Mouse (Mus musculus): ENCODE measurements around the gene Mpz.

Gene Mpz

DNA sequence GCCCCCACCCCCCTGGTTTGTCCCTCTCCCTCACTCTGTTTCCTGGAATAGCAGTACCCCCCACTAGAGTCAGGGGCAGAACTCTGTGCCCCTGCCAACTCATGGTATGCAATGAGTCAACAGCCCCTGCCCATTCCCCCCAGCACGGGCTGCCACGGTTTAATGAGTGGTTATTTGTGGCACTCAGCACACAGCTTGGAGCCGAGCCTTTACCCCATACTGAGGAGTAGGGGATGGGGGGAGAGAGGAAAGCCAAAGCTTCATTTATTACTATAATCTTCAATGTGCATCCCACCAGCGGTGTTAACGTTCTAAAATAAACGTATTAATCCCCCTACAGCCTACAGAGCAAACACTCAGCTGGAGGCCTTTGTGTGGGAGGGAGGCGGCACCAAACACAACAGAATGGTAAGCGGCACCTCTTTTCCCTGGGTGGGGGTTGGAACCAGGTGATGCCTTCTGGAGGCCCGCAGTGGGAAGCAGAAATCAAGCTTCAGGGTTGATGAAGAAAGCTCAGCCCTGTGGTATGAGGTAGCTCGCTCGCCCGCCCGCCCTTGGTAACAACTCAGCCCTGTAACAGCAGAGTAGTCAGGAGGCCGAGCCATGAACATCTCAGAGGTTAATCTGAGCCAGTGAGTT is 39.1 kb downstream of the Mpz start:
- no peak for DNase-seq

DNA sequence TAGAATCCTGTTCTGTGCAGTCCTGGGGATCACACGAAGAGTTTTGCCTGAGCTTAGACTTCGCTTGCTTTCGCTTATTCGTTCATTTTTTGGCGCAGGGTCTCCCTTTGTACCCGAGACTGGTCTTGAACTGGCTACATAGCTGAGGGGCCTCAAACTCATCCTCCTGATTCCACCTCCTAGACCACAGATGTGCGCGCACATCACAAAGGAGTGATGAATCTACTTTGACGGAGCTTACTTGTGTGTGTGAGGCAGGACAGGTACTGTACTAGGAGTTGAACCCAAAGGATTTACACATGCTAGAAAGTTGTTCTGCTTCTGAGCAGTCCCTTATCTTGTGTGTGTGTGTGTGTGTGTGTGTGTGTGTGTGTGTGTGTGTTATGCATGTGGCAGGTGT is 40.3 kb downstream of the Mpz start:
- DNase-seq, result no peak

DNA sequence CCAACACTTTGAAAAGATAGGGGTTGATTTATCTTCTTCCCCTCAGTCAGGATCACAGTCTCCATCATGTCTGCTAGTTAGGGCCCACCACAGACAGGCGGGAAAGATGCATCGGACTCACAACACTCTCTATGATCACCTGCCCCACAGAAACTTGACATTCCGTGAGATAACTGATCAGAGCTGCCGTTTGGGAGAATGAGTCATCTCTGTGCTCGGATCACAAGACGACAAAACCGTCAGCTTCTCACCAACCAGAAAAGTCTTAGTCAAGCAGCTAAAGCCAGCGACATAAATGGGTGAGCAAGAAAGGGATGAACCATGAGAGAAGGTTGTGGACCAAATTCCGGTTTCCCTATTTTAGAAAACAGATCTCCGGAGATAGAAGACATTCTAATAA is 41.8 kb downstream of the Mpz start:
- no peak for DNase-seq

DNA sequence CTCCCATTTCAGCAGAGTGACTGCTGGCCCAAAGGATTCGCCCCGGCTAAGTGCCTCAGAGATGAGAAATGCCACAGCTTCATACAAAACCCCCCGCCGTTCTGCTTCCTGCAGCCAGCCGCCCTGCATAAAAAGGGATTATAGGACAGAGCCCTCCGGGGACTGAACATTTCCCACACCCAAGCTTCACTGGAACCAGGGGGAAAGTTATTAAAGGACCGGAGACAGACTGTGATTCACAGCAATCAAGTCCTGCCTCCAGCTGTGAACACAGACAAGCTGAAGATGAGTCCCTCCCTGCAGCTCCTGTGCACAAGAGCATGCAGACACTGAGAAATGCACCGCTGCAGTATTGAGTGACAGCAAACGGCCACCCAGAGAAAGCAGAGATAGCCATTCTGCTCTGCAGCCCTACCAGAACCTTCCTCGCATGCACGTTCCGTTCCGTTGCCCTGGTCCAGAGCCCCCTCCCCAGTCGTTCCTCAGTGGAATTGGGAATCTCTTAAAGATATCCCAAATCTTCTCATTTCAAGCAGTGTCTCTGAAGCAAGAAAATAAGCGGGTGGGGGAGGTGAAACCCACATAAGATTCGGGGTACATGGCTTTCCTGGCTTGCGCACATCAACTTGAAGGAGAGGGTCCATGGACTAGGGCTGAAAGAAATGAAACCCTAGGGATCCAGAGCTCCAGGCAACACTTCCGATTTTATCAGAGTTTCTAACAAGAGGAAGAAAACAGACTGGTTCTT is 42.8 kb downstream of the Mpz start:
- no peak for DNase-seq

DNA sequence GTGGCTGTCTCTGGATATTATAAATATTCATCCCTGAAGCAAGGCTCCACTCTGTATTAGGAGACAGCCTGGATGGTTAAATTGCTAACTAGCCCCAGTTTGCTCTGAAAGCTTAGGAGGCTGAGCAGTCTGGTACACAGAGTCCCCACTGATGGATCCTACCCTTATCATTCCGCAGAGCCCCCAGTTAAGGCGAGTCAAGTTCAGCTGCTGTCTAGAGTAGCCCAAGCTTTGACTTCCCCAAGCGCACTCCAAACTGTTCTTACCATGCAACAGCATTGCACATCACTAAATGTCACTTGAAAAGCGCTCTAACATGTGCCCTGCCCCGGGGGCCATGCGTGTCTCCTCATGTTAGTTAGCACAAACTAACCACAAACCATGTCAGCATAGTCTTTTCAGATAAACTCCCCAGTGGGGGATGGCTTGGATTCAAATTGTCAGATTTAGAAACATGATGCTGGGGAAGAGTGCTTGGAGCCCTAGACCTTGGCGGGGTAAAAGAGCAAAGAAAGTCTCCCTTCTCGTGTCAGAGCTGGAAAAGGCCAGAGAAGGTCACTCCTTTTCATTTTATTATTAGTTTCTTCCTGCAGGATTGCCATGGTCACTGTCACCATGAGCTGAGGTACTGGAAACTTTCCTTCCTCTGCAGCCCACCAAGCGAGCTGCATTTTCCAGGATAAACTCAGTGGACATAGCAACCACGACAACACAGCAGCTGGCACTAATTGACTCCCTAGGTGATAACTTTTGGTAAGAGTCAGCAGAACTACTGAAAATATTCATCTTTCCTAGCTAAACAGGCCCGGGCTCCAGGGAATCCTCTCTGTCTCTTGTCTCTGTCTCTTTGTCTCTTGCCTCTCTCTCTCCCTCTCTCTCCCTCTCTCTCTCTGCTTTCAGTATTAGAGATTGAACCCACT is 43.7 kb downstream of the Mpz start:
- DNase-seq, result no peak

DNA sequence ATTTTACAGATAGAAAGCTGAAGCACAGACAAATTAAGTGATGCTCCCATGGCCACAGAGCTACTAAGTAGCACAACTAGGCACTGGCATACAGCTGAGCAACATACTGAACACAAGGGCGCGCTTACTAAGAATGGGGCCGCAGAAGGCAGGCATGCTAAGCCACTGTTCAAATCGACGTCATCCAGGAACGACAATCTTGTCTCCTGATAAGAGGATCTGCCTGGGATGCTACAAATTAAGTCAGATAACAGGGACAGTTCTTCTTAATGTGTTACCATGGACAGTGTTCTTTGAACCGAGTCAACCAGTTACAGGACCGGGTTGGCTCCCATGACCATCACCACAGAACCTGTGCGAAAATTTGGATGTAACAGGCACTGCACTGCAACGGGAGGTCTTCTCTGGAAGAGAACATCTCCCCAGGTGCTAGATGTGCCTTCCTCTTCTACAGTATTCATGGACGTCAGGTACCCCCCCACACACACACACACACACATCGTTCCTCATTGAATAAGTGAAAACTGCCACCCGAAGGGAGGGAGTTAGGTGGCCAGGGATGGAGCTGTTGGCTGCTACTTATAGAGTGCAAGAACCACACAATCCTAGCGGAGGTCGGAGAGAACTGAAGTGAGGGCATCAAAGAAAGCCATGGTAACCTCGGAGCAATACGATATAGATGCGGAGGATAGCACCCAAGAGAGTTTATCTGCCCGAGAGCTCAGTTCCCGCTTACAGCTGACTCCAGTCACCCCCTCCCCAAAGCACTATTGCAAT is 44.7 kb downstream of the Mpz start:
- no peak for DNase-seq

DNA sequence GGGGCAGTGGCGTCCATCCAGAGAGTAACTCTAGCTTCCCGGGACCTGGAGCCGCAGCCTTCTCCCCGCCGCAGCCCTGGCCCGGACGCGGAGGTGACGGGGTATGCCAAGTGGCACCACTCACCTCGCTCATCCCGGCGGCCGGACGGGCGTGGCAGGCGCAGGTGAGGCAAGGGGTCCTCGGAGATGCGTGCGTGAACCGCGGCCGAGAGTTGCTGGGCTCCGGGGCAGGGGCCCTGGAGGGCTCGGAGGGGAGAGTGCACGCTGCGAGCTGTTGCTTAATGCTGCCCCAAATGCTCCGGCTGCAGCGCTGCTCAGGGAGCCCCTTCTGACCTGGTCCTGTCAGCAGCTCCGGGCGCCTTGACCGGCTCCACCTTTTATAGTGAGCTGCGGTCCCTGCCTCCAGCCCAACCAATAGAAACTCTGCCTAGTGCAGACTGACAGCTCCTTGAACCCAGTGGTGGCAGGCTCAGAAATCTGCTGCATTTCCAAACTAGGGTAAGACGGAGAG is 45.4 kb downstream of the Mpz start, which contains the start of gene Pcp4l1:
TSS of gene Pcp4l1 (minus strand) at position 382 of the 511 bp plus-strand sequence.
- peak; percentile 43 to 67 for DNase-seq

DNA sequence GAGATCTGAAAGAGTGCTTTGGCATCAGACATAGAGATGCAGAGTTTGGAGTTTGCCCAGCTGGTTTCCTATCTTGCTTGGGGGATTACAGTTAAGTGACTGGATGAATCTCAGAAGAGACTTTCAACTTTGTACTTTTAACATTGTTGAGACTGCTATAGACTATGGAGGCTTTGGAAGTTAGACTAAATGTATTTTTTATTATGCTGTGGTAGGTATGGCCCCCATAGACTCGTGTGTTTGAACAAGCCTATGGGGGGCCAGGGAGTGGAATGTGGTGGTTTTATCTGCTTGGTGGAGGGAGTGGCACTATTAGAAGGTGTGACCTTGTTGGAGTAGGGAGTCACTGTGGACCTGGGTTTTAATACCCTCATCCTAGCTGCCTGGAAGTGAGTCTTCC is 49.0 kb downstream of the Mpz start:
- no peak for DNase-seq

DNA sequence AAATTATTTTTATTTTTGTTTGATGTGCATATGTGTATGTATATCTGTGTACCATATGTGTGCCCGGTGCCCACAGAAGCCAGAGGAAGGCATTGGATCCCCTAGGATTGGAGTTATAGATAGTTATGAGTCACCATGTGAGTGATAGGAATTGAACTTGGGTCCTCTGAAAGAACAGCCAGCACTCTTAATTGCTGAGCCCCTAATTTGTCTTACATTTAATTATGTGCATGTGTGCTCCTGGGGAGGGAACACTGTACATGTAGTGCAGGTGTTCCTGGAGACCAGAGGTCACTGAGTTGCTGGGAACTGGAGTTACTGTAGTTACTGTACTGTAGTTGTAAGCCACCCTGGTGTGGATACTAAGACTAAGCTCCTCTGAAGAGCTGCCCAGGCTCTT is 50.3 kb downstream of the Mpz start:
- DNase-seq, result no peak

DNA sequence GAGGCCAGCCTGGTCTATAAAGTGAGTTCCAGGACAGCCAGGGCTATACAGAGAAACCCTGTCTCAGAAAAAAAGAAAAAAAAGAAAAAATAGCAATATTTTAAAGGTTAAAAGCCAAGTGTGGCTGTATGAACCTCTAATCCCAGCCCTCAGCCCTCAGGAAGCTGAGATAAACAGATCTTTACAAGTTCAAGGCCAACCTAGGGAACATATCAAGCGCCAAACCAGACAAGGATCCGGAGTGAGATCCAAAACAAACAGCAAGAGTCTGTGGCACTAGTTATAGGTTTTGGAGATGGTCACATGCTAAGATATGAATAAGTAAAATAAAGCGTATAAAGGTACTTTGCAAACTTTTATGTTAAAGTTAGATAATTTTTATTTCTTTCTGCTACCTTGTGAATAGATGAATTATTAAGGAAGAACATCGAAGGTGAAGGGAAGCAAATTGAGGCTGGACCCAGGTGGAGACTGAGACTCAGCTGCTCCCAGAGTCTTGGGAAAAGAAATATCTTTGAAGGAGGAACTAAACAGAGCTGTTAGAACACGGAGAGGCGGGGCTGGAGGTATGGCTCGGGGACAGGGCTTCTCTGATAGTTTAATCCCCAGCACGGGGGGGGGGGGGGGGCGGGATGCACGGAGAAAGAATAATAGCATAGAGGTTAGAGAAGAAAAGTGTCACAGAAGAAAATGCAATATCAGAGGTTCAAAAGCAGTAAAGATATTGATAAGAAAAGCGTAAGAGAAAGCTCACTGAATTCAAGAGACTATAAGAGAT is 53.1 kb downstream of the Mpz start:
- no peak for DNase-seq

DNA sequence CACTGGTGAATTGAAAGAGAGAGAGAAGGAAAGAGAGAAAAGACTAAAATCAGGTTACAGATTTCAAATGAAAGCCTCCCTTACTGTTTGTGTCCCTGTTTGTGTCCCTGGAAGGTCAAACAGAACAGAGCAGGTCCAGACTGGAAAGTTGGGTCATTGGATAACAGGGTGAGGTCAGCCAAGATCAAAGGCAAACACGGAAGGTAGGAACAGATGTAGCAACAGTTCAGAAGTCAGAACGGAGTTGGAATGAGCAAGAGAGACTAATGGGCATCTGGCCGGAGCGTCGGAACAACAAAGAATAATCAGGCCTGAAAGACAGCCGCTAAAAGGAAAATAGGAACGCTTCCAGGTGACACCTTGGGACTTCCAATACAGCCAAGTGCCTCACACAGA is 53.7 kb downstream of the Mpz start:
- no peak for DNase-seq

DNA sequence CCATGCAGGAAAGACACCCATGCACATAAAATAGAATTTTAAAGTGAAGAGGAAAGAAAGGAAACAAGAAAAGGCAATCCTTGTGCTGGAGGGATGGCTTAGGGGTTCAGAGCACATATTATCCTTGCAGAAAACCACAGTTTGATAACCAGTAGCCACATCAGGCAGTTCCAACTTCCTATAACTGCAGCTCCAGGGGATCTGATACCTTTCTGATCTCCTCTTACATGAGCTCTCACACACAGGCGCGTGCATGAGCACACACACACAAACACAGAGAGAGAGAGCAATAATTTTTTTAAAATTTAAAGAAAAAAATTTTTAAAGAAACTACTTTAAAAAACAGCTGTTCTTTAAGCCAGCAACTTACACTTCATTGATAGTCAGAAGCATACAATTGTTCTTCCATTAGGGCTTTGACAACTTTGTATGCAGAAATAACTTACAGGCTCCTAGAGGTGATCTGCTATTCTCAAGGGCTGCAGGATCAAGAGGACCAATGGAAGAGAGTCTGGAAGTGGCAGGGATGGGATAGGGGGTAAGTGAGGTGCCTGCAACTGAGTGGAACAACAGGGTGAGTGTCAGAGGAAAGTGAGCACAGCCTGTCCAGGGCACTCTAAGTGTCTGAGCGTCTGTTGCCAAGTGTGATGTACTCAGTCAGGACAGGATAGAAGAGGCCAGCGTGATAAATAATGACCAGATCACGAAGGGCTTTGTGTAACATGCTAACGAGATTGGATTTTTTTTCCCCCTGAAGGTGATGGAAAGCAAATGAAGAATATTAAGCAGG is 55.4 kb downstream of the Mpz start:
- no peak for DNase-seq

DNA sequence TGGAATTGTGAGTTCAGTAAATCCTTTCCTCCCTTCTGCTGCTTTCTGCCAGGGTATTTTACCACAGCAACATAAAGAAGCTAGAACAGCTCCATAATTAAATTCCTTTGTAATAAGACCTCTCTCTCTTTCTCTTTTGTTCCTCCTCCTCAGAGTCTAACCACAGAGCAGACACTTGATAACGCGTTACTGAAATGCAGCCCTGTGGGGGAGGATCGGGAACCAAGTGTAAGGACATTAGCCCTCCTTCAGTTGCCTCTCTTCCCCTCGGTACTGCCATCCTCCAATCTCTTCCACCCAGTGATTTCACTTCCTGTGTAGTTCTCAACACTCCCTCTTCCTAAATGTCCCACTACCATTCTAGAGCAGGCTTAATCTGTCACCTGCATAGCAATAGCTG is 58.9 kb downstream of the Mpz start:
- no peak for DNase-seq

All from lung, postnatal 4 days (tissue).